Mouse (Mus musculus): ENCODE data around the gene Lrrc8e. TPM values are rescaled to one million over a fixed set of nuclear protein-coding genes. Genes with fewer than 3 reads are reported as not detected.

Gene Lrrc8e
- polyA plus RNA-seq, 1 experiment from 2014 or later, result 2.8 TPM

- peak within 1 kb of the TSS; percentile 57 for H3K4me3 ChIP-seq (ENCODE audit: low read length)
- no peaks in the 10 kb centered on the region for H3K36me3 ChIP-seq (ENCODE audit: control insufficient read depth, insufficient read depth, low read length)
- peaks cover 11% of the 10 kb centered on the region; the same call in 1 of the 2 replicates for H3K27me3 ChIP-seq (replicated peaks; ENCODE audit: control insufficient read depth, insufficient read depth, low read length)
- peak within 1 kb of the TSS; percentile 71 for H3K9ac ChIP-seq (ENCODE audit: low read depth, low read length)
- under 1% methylated on average over 44 of the region's 44 CpGs for WGBS
- H3K27ac ChIP-seq (ENCODE audit: low read length), result no peak within 1 kb of the TSS
- H3K4me1 ChIP-seq (ENCODE audit: control insufficient read depth, insufficient read depth, low read length), result peaks cover 36% of the 10 kb centered on the region
- peak within 1 kb of the TSS; percentile 96 for H3K4me2 ChIP-seq (ENCODE audit: low read depth, low read length)
- no peaks in the 10 kb centered on the region; the same call in 1 of the 2 replicates for H3K9me3 ChIP-seq (ENCODE audit: control insufficient read depth, low read length)
- ATAC-seq, result no peak; the same call in 1 of the 2 replicates
These were observed 9.6 kb upstream of the Lrrc8e start, which contains the start of gene Prr36 for GRCm38 (mm10) chr8:4216791-4217621. TSS of gene Prr36 (minus strand) at chr8:4217459.

GRCm38 (mm10) chr8:4219617-4220016 is 7.0 kb upstream of the Lrrc8e start:
- Histone ChIP-seq H3K4me2 (ENCODE audit: low read depth, low read length) (no peak overlapping the region), H3K36me3 (ENCODE audit: control insufficient read depth, insufficient read depth, low read length) (no peaks in the 10 kb centered on the region), H3K27me3 (replicated peaks; ENCODE audit: control insufficient read depth, insufficient read depth, low read length) (peaks cover 11% of the 10 kb centered on the region; the same call in 1 of the 2 replicates), H3K9ac (ENCODE audit: low read depth, low read length) (no peak overlapping the region), H3K27ac (ENCODE audit: low read length) (no peak overlapping the region), H3K4me1 (ENCODE audit: control insufficient read depth, insufficient read depth, low read length) (peaks cover 19% of the 10 kb centered on the region), H3K4me3 (ENCODE audit: low read length) (no peak overlapping the region), H3K9me3 (ENCODE audit: control insufficient read depth, low read length) (no peaks in the 10 kb centered on the region; the same call in 1 of the 2 replicates)
- ATAC-seq, result no peak
- WGBS, result 88% methylated on average over 3 of the region's 3 CpGs

DNA sequence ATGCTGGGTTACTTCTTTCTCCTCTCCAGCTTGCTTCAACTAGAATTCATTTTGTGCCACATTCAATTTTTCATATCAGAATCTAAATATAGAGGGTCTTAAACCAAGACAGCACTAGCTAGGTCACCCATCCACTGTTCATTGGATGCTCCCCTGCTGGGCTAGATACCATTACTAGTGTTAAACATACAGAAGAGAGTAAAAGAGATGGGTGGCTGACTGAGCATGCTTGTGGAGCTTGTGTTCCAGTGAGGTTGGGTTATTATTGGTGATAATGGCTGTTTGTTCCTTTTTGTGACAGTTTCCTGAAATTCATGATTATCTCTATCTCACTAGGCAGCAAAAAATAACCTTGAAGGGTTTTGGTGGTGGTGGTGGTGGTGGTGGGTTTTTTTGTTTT is 4.6 kb upstream of the Lrrc8e start:
- ATAC-seq, result no peak
- Histone ChIP-seq H3K4me2 (ENCODE audit: low read depth, low read length) (no peak overlapping the region), H3K4me1 (ENCODE audit: control insufficient read depth, insufficient read depth, low read length) (peaks cover 10% of the 10 kb centered on the region; the same call in 1 of the 2 replicates), H3K27me3 (replicated peaks; ENCODE audit: control insufficient read depth, insufficient read depth, low read length) (0 out of 2 replicates have a peak, but pooled peaks cover 6% of the 10 kb centered on the region), H3K9me3 (ENCODE audit: control insufficient read depth, low read length) (no peaks in the 10 kb centered on the region; the same call in 1 of the 2 replicates), H3K27ac (ENCODE audit: low read length) (no peak overlapping the region), H3K4me3 (ENCODE audit: low read length) (no peak overlapping the region), H3K9ac (ENCODE audit: low read depth, low read length) (no peak overlapping the region), H3K36me3 (ENCODE audit: control insufficient read depth, insufficient read depth, low read length) (no peaks in the 10 kb centered on the region)

DNA sequence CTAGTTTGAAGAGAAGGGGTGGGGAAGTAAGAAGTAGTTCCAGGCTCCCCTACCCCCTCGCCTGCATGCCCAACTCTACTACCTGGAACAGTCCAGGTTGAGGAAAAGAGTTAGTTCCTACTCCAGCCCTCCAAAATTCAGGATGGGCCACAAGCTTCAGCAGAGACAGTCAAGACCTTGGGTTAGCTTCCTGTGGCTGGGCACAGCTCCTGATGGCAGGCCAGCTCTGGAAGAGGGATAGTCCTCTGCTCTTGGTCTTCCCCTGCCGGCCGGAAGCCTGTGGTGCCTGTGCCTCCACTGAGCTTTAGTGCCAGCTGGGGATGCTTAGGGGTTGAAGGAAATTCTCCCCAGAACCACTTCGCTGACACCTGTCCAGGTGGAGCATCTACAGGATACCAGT is 304 bp upstream of the Lrrc8e start:
- Histone ChIP-seq H3K27ac (ENCODE audit: low read length) (no peak overlapping the region), H3K36me3 (ENCODE audit: control insufficient read depth, insufficient read depth, low read length) (no peaks in the 10 kb centered on the region), H3K27me3 (replicated peaks; ENCODE audit: control insufficient read depth, insufficient read depth, low read length) (no peaks in the 10 kb centered on the region), H3K4me2 (ENCODE audit: low read depth, low read length) (peak overlapping the region; percentile 63), H3K9ac (ENCODE audit: low read depth, low read length) (peak overlapping the region; percentile 59; the same call in 1 of the 2 replicates), H3K9me3 (ENCODE audit: control insufficient read depth, low read length) (no peaks in the 10 kb centered on the region), H3K4me1 (ENCODE audit: control insufficient read depth, insufficient read depth, low read length) (peaks cover 16% of the 10 kb centered on the region; the same call in 1 of the 2 replicates), H3K4me3 (ENCODE audit: low read length) (peak overlapping the region; percentile 48)
- 30% methylated on average over 4 of the region's 4 CpGs for WGBS
- ATAC-seq, result peak; percentile 29

- no peak overlapping the region for H3K4me3 ChIP-seq (ENCODE audit: low read length)
- WGBS, result 90% methylated on average over 4 of the region's 4 CpGs
These were observed 1.3 kb downstream of the Lrrc8e start for GRCm38 (mm10) chr8:4227919-4228318.

DNA sequence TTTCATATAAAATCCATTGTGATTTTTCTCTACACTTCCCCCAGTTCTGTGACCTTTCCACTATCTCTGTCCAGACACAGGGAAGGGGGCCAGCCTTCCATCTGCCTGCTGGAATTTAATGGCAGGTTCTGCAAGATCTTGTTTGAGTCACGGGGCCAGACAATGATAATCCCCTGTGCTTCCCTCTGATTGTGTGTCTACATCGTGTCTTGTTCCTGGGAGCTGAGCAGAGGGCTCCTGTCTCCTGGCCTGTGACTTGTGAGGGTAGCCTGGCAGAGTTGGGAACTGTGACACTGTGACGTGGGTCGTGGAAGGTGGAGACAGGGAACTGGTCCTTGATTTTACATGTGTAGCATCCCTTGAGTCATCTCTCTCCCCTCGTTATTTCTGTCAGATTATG is 3.2 kb downstream of the Lrrc8e start:
- no peak for ATAC-seq
- H3K9me3 ChIP-seq (ENCODE audit: control insufficient read depth, low read length), result no peaks in the 10 kb centered on the region
- no peaks in the 10 kb centered on the region for H3K27me3 ChIP-seq (replicated peaks; ENCODE audit: control insufficient read depth, insufficient read depth, low read length)
- no peak overlapping the region for H3K9ac ChIP-seq (ENCODE audit: low read depth, low read length)
- 73% methylated on average over 5 of the region's 5 CpGs for WGBS
- H3K36me3 ChIP-seq (ENCODE audit: control insufficient read depth, insufficient read depth, low read length), result no peaks in the 10 kb centered on the region
- H3K4me1 ChIP-seq (ENCODE audit: control insufficient read depth, insufficient read depth, low read length), result peaks cover 16% of the 10 kb centered on the region; the same call in 1 of the 2 replicates
- H3K4me2 ChIP-seq (ENCODE audit: low read depth, low read length), result no peak overlapping the region
- H3K27ac ChIP-seq (ENCODE audit: low read length), result no peak overlapping the region
- no peak overlapping the region for H3K4me3 ChIP-seq (ENCODE audit: low read length)

More at GRCm38 (mm10) chr8:4227919-4228318, 1.3 kb downstream of the Lrrc8e start:
- Histone ChIP-seq H3K9ac (ENCODE audit: low read depth, low read length) (no peak overlapping the region), H3K27me3 (replicated peaks; ENCODE audit: control insufficient read depth, insufficient read depth, low read length) (no peaks in the 10 kb centered on the region), H3K27ac (ENCODE audit: low read length) (no peak overlapping the region), H3K36me3 (ENCODE audit: control insufficient read depth, insufficient read depth, low read length) (no peaks in the 10 kb centered on the region), H3K4me2 (ENCODE audit: low read depth, low read length) (no peak overlapping the region), H3K9me3 (ENCODE audit: control insufficient read depth, low read length) (no peaks in the 10 kb centered on the region), H3K4me1 (ENCODE audit: control insufficient read depth, insufficient read depth, low read length) (peaks cover 16% of the 10 kb centered on the region; the same call in 1 of the 2 replicates)
- ATAC-seq, result no peak

DNA sequence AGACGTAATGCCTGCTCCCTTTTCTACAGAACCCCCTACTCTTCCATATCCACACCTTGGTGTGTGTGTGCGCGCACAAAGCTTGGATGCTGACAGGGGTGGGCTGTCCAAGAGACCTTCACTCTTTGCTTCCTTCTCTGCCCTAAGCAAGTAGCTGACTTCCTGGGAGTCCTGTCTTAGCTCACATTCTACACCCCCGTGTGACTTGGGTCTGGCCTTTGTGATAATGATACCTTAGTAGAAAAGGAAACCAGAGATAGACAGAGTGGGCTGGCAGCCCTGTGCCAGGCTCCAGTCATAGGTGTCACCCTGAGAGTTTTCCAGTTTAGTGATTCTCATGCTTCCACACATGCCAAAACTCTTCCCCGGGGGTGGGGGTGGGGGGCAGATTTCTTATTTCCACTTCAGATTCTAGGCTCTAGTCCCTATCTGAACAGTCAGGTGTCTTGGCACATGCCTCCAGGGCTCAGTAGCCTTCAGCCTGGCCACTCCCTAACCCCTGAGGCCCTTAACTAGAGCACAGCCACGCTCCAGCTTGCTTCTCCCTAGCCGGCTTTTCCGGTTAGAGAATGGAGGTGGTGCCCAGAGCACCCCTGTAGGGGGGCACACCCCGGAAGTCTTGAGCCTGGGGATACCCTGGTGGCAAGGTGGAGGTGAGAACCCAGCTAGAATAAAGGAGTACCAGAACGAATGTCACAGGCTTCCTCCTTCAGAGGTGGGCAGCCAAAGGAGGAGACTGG is 4.2 kb downstream of the Lrrc8e start:
- H3K27ac ChIP-seq (ENCODE audit: low read length), result peak overlapping the region; percentile 16
- peaks cover 16% of the 10 kb centered on the region; the same call in 1 of the 2 replicates for H3K4me1 ChIP-seq (ENCODE audit: control insufficient read depth, insufficient read depth, low read length)
- no peaks in the 10 kb centered on the region for H3K9me3 ChIP-seq (ENCODE audit: control insufficient read depth, low read length)
- ATAC-seq, result peak; percentile 81
- H3K36me3 ChIP-seq (ENCODE audit: control insufficient read depth, insufficient read depth, low read length), result no peaks in the 10 kb centered on the region
- no peaks in the 10 kb centered on the region for H3K27me3 ChIP-seq (replicated peaks; ENCODE audit: control insufficient read depth, insufficient read depth, low read length)
- H3K4me2 ChIP-seq (ENCODE audit: low read depth, low read length), result 0 out of 2 replicates have a peak overlapping the region, but pooled peaks have one; percentile 2
- no peak overlapping the region for H3K4me3 ChIP-seq (ENCODE audit: low read length)
- H3K9ac ChIP-seq (ENCODE audit: low read depth, low read length), result 0 out of 2 replicates have a peak overlapping the region, but pooled peaks have one; percentile 11
- WGBS, result 52% methylated on average over 10 of the region's 10 CpGs

GRCm38 (mm10) chr8:4237814-4238433 is 11.3 kb downstream of the Lrrc8e start:
- Histone ChIP-seq H3K27ac (ENCODE audit: low read length) (peak overlapping the region; percentile 99), H3K27me3 (replicated peaks; ENCODE audit: control insufficient read depth, insufficient read depth, low read length) (no peaks in the 10 kb centered on the region), H3K4me3 (ENCODE audit: low read length) (peak overlapping the region; percentile 86), H3K9ac (ENCODE audit: low read depth, low read length) (peak overlapping the region; percentile 81), H3K9me3 (ENCODE audit: control insufficient read depth, low read length) (no peaks in the 10 kb centered on the region), H3K4me2 (ENCODE audit: low read depth, low read length) (peak overlapping the region; percentile 73), H3K36me3 (ENCODE audit: control insufficient read depth, insufficient read depth, low read length) (0 out of 2 replicates have a peak, but pooled peaks cover under 1% of the 10 kb centered on the region), H3K4me1 (ENCODE audit: control insufficient read depth, insufficient read depth, low read length) (peaks cover 29% of the 10 kb centered on the region)
- ATAC-seq, result no peak
- WGBS, result 18% methylated on average over 15 of the region's 15 CpGs
